Mouse (Mus musculus) C2C12 (cell line): ENCODE measurements at regions not wholly inside any gene's neighbourhood (a gene's known extent, or its start where the extent isn't known, plus 50 kb on each side); places are given as distances from the start of the nearest gene placed in this dataset.

Experiments
- CTCF ChIP-seq: IDR thresholded peaks from one replicate; pipeline ENCODE4 v1.5.1; 2011; ENCODE audit not compliant: control insufficient read depth, insufficient read depth, insufficient read length
- MAX ChIP-seq: IDR thresholded peaks from one replicate; pipeline ENCODE4 v1.6.1; 2011; ENCODE audit warnings: mild to moderate bottlenecking, control low read depth
- MYOG ChIP-seq: IDR thresholded peaks from one replicate; pipeline ENCODE4 v1.6.1; 2011; ENCODE audit not compliant: control insufficient read depth, insufficient read length; ENCODE audit errors: extremely low read depth
- USF1 ChIP-seq: IDR thresholded peaks from one replicate; pipeline ENCODE4 v1.6.1; 2011; ENCODE audit warnings: low read depth, mild to moderate bottlenecking, control low read depth, moderate library complexity

DNA sequence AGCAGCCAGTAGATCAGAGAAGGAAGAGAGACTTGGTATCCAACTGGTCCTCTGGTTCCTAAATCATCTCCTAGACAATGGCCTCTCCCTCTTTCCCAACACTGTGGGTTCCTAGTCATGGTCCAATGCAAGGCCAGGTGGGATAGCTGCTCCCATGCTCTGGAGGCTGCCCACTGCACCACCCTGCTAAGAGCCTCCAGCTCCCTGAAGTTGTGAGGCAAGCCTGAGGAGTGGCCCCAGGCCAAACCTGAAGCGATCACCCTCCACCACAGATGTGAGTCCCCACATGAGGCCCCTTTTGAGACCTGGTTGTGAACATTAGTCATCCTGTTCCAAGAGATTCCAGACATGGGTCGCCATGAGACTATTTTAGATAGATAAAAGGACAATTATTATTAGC is 96.5 kb upstream of the Ret start:
- TF ChIP-seq CTCF (no peak), USF1 (no peak), MYOG (no peak), MAX (no peak)
